Mouse (Mus musculus) left cerebral cortex, adult 2 months (tissue): ENCODE results near the gene Rbm33. TPM values are rescaled to one million over a fixed set of nuclear protein-coding genes. Genes with fewer than 3 reads are reported as not detected.

ENCODE experiments used
- DNase-seq, 2 experiments: peaks; one replicate each; pipeline ENCODE4 v3.0.0; 2021 to 2022; ENCODE audit warnings: low spot score in 2 of 2, mixed read lengths in 1 of 2; ENCODE audit errors: extremely low spot score in 1 of 2
- H3K27ac ChIP-seq: fragments of 200-600 bp; 2 replicates; pipeline ENCODE4 v1.8.1; 2022
- H3K4me3 ChIP-seq: fragments of 200-600 bp; 2 replicates; pipeline ENCODE4 v1.8.1; 2022
- CTCF ChIP-seq: fragments of 200-600 bp; IDR thresholded peaks from 2 replicates; pipeline ENCODE4 v1.8.1; 2022; ENCODE audit warnings: antibody characterized with exemption, mild to moderate bottlenecking, moderate library complexity
- intact Hi-C: fragments of 180-260 bp; cut with DNase I; formaldehyde crosslinking; loops from one replicate; pipeline ENCODE4 v1.15.1; 2025
- total RNA-seq, 2 experiments: library from RNA; stranded (reverse); gene quantifications; 2 replicates each; pipeline ENCODE4 v1.2.3; 2021

Rbm33 gene
- total RNA-seq, 2 experiments from 2014 or later = 72.1 to 75.2 TPM

- no peak overlapping the region for H3K27ac ChIP-seq
- no peak overlapping the region for H3K4me3 ChIP-seq
- no peak for TF ChIP-seq CTCF
- DNase-seq = peak in 1 of 2 experiments; percentile 13
- intact Hi-C loops = no loop called here
Measured at GRCm38 (mm10) chr5:28458821-28459240, 141.9 kb downstream of the Rbm33 start.

- DNase-seq = no peak
- no peak for TF ChIP-seq CTCF
- intact Hi-C loops = no loop called here
Measured at GRCm38 (mm10) chr5:28459456-28460225, 142.7 kb downstream of the Rbm33 start.

DNA sequence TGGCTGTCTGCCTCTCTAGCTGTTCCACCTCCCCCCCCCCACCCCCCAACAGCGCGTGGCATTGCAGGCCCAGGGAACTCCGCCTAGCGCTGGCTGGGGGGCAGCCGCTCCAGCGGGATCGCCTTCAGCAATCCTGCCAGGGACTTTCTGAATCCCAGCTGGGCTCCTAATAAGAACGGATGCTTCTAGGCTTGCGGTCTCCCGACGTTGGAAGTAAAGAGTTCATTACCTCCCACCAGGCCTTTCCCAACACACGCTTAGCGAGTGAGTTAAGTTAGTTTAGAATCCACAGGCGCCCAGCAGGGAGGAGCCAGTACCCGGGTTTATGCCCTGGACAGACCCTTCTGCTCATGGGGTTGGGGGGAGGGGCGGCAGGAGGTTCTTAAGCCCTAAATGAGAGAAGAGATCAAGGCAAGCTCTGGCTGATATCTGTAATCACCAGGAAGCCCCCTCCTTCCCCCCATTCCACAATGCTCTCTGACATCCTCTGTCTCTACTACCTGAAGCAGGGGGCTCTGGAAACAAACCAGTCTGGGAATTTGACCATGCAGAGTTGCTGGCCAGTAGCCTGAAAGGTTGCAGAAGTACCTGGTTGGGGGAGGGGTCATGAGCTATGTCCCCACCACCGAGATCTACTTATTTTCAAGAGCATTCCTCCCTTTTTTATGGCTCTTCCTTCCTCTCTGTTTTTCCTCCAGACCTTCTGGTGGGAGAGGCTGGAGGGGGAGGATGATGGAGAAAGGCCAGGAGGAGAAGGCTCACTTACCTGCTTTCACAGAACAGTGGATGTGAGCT is 143.8 kb downstream of the Rbm33 start:
- Histone ChIP-seq H3K27ac (no peak overlapping the region), H3K4me3 (no peak overlapping the region)
- TF ChIP-seq CTCF = no peak
- intact Hi-C loops = no loop called here
- DNase-seq = no peak

More at GRCm38 (mm10) chr5:28459456-28460225, 142.7 kb downstream of the Rbm33 start:
- Histone ChIP-seq H3K4me3 (no peak overlapping the region), H3K27ac (no peak overlapping the region)

GRCm38 (mm10) chr5:28461376-28461775 is 144.5 kb downstream of the Rbm33 start:
- H3K4me3 ChIP-seq = no peak overlapping the region
- no peak for DNase-seq
- intact Hi-C loops = no loop called here
- H3K27ac ChIP-seq = no peak overlapping the region
- no peak for TF ChIP-seq CTCF

GRCm38 (mm10) chr5:28462741-28463590 is 146.0 kb downstream of the Rbm33 start:
- no peak overlapping the region for H3K27ac ChIP-seq
- intact Hi-C loops = no loop called here
- no peak for DNase-seq
- H3K4me3 ChIP-seq = no peak overlapping the region
- no peak for TF ChIP-seq CTCF

DNA sequence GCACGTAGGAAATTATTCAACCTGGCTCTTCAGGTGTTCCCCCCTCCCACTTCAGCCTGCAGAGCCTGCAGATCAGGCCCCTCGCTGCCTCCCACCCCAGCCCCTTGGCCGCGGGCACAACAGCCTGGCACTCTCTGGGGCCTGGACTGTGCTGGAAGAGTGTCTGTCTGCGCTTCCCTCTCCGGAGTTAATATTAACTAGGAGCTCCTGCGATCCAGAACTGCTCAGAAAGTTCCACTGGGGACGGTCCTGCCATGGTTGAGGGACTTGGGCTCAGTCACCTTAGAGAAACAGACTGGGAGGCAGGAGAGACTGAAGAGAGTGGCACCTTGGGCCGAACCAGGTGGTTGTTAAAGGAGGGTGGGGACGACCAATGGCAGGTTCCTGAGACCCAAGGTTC is 146.7 kb downstream of the Rbm33 start:
- TF ChIP-seq CTCF = no peak
- no peak for DNase-seq
- intact Hi-C loops = loop anchor here (2.0 kb wide), 1 partner anchor 733 kb away; no protein-coding TSS in a partner anchor
- H3K27ac ChIP-seq = no peak overlapping the region
- no peak overlapping the region for H3K4me3 ChIP-seq

- H3K4me3 ChIP-seq = peak overlapping the region; percentile 57
- TF ChIP-seq CTCF = no peak
- DNase-seq = peak; percentile 26 to 53
- peak overlapping the region; percentile 68 for H3K27ac ChIP-seq
- intact Hi-C loops = loop anchor here (2.0 to 5.0 kb wide), 5 partner anchors 358 to 828 kb away; no protein-coding TSS in a partner anchor
Measured at GRCm38 (mm10) chr5:28464361-28465098, 147.6 kb downstream of the Rbm33 start.

DNA sequence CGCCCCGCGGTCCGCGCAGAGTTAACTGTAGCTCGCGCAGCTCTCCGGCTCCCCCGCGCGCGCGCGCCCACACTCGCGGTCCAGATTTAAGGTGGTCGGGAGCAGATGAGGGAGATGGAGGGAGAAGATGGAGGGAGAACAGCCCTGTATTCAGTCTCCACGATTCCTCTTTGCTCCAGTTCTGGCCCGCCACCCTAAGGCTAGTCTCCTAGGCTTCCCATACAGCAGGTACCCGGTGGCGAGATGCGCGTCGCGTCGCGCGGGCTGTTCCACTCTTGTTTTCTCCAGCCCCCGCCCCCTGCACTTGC is 148.1 kb downstream of the Rbm33 start:
- TF ChIP-seq CTCF = no peak
- intact Hi-C loops = loop anchor here (2.0 to 5.0 kb wide), 5 partner anchors 357 to 827 kb away; no protein-coding TSS in a partner anchor
- Histone ChIP-seq H3K27ac (peak overlapping the region; percentile 64), H3K4me3 (peak overlapping the region; percentile 57)
- peak; percentile 66 to 77 for DNase-seq

GRCm38 (mm10) chr5:28465526-28465925 is 148.6 kb downstream of the Rbm33 start:
- TF ChIP-seq CTCF = no peak
- Histone ChIP-seq H3K27ac (peak overlapping the region; percentile 64), H3K4me3 (peak overlapping the region; percentile 57)
- DNase-seq = peak in 1 of 2 experiments; percentile 20
- intact Hi-C loops = loop anchor here (2.0 to 5.0 kb wide), 5 partner anchors 357 to 827 kb away; no protein-coding TSS in a partner anchor

DNA sequence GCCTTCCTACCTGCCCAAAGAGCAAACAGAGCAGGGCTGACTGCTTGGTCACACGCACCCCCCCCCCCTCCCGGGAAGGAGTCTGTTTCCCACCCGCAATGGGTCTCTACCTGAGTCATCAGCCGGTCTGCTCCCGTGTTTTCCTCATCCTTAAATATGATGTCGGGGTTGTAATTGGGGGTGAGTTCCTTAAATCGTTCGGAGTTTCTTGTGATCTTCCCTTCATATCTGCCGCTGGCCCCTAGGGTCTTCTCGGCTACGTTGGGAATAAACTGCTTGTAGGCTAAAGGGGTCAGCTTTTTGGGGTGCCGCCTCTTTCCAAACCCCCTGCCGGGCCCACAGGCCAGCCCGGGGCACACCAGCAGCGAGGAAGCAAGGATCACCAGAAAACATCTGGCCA is 149.4 kb downstream of the Rbm33 start:
- Histone ChIP-seq H3K27ac (peak overlapping the region; percentile 83), H3K4me3 (peak overlapping the region; percentile 57)
- DNase-seq = no peak
- intact Hi-C loops = loop anchor here (5.0 kb wide), 4 partner anchors 356 to 826 kb away; no protein-coding TSS in a partner anchor
- no peak for TF ChIP-seq CTCF
